Mouse (Mus musculus) CD4-positive, CD25-positive, alpha-beta regulatory T cell (primary cell): ENCODE data around the gene Dusp14. TPM values are rescaled to one million over a fixed set of nuclear protein-coding genes. Genes with fewer than 3 reads are reported as not detected.

ENCODE experiments used
- polyA plus RNA-seq: library from polyadenylated mRNA; unstranded; fragments of 100-300 nt; shearing (Covaris generic); gene quantifications from one replicate; pipeline ENCODE4 v1.2.1, GENCODE M21; 2017

The Dusp14 gene
- polyA plus RNA-seq: 4.7 TPM

DNA sequence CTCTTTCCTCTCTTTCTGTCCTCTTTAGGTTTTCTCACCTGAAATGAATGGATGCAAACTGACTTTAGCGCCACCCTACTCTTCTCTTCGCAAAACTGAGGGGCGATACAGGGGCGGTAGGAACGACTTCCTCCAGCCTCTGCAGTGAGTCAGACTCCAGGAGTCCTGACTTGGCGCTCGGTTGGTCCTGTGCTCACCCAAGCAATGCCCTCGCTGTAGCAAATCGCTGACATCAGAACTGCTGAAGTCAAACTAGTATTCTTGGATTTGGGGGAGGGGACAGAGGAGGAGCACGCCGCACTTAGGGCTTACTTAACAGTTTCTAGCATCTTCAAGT, at the start of gene Dusp14:
Gene Dusp14 (minus strand): TSS at position 228 of the 337 bp plus-strand sequence.

Other genes starting within 250 kb of the Dusp14 start
- gene Hnf1b, start 219.2 kb downstream of the Dusp14 start, polyA plus RNA-seq: not detected
- 64.3 TPM for gene Ddx52, start 127.2 kb downstream of the Dusp14 start, polyA plus RNA-seq
- 35.5 TPM for gene Synrg, start 104.8 kb downstream of the Dusp14 start, polyA plus RNA-seq
- 10.3 TPM for gene Tada2a, start 60.3 kb upstream of the Dusp14 start, polyA plus RNA-seq
- 7.9 TPM for gene Acaca, start 60.4 kb upstream of the Dusp14 start, polyA plus RNA-seq
- gene Gm11437, start 98.2 kb upstream of the Dusp14 start, polyA plus RNA-seq: not detected